Mouse (Mus musculus) kidney, embryonic 15.5 days (tissue): ENCODE measurements at regions not wholly inside any gene's neighbourhood (a gene's known extent, or its start where the extent isn't known, plus 50 kb on each side); places are given as distances from the start of the nearest gene placed in this dataset.

Experiments
- ATAC-seq: fragments of 200-750 bp; cut with Nextera tagmentation; replicated peaks from 2 replicates; pipeline ENCODE4 v1.8.0; 2017; ENCODE audit warnings: moderate TSS enrichment; ENCODE audit not compliant: low FRiP score
- H3K27ac ChIP-seq: fragments of 300-500 bp; sonication (generic); 2 replicates; pipeline ENCODE4 v1.5.1; 2015; ENCODE audit warnings: mild to moderate bottlenecking, inconsistent platforms
- H3K27me3 ChIP-seq: fragments of 300-500 bp; sonication (generic); 2 replicates; pipeline ENCODE4 v1.6.1; 2015; ENCODE audit warnings: inconsistent platforms
- H3K36me3 ChIP-seq: fragments of 300-500 bp; sonication (generic); 2 replicates; pipeline ENCODE4 v1.6.1; 2015; ENCODE audit warnings: inconsistent platforms
- H3K4me1 ChIP-seq: fragments of 300-500 bp; sonication (generic); 2 replicates; pipeline ENCODE4 v1.6.1; 2015; ENCODE audit warnings: inconsistent platforms
- H3K4me2 ChIP-seq: fragments of 300-500 bp; sonication (generic); 2 replicates; pipeline ENCODE4 v1.6.1; 2015; ENCODE audit warnings: moderate library complexity, mild to moderate bottlenecking, inconsistent platforms
- H3K4me3 ChIP-seq: fragments of 300-500 bp; sonication (generic); replicated peaks from 2 replicates; pipeline ENCODE4 v1.5.1; 2015; ENCODE audit warnings: mild to moderate bottlenecking, inconsistent platforms
- H3K9ac ChIP-seq: fragments of 300-500 bp; sonication (generic); 2 replicates; pipeline ENCODE4 v1.6.1; 2015; ENCODE audit warnings: mild to moderate bottlenecking, inconsistent platforms
- H3K9me3 ChIP-seq: fragments of 300-500 bp; sonication (generic); replicated peaks from 2 replicates; pipeline ENCODE4 v1.6.1; 2016; ENCODE audit warnings: inconsistent platforms
- WGBS: fragments of 180-500 bp; shearing (Covaris S2); methylation state at CpG from one replicate; pipeline ENCODE4 v1.1.7; 2015; ENCODE audit warnings: mixed read lengths; 5-methylcytosine and 5-hydroxymethylcytosine counted together

- Histone ChIP-seq H3K9ac (no peak overlapping the region), H3K36me3 (no peaks in the 10 kb centered on the region), H3K4me1 (no peaks in the 10 kb centered on the region), H3K4me3 (no peak overlapping the region), H3K27me3 (peaks cover 4% of the 10 kb centered on the region; the same call in 1 of the 2 replicates), H3K27ac (no peak overlapping the region), H3K9me3 (no peaks in the 10 kb centered on the region), H3K4me2 (no peak overlapping the region)
- no peak for ATAC-seq
- 81% methylated on average over 1 of the region's 1 CpGs for WGBS
Measured at GRCm38 (mm10) chr16:29934649-29935048, 129.5 kb upstream of the Hes1 start.

GRCm38 (mm10) chr16:29938700-29939099 lies 125.5 kb upstream of the Hes1 start:
- no peaks in the 10 kb centered on the region for H3K9me3 ChIP-seq
- H3K4me1 ChIP-seq, result 0 out of 2 replicates have a peak, but pooled peaks cover 6% of the 10 kb centered on the region
- peaks cover 9% of the 10 kb centered on the region for H3K27me3 ChIP-seq
- H3K36me3 ChIP-seq, result no peaks in the 10 kb centered on the region
- ATAC-seq, result no peak
- H3K4me2 ChIP-seq, result no peak overlapping the region
- H3K27ac ChIP-seq, result no peak overlapping the region
- no peak overlapping the region for H3K9ac ChIP-seq
- 91% methylated on average over 9 of the region's 9 CpGs for WGBS
- no peak overlapping the region for H3K4me3 ChIP-seq

DNA sequence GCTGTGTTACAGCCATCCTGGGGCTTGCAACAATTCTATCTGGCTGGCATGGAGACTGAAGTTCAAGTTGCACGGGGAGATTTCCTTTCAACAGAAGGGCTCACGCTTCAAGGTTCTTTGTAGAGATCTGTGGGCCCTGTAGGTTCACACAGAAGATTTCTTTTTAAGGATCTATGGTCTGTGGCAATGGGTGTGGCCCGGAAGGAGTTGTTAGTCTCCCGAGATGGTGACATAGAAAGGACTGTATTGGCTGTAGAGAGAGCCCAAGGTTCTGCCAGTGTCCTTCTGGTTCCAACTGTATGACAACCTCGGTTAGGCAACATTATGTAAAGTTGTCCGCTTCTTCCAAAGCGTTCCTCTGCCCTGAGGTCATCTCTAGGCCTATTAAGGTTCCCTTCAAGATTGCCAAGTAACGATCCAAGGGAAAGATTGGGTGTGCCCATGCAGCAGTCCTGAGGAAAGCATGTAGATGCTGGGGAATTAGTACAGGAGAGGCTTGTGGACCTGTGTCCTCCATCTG lies 124.8 kb upstream of the Hes1 start:
- 87% methylated on average over 8 of the region's 8 CpGs for WGBS
- H3K27me3 ChIP-seq, result peaks cover 9% of the 10 kb centered on the region
- no peak overlapping the region for H3K4me2 ChIP-seq
- H3K27ac ChIP-seq, result no peak overlapping the region
- no peak overlapping the region for H3K9ac ChIP-seq
- no peaks in the 10 kb centered on the region for H3K9me3 ChIP-seq
- no peak overlapping the region for H3K4me3 ChIP-seq
- H3K36me3 ChIP-seq, result no peaks in the 10 kb centered on the region
- ATAC-seq, result no peak
- peaks cover 12% of the 10 kb centered on the region for H3K4me1 ChIP-seq

DNA sequence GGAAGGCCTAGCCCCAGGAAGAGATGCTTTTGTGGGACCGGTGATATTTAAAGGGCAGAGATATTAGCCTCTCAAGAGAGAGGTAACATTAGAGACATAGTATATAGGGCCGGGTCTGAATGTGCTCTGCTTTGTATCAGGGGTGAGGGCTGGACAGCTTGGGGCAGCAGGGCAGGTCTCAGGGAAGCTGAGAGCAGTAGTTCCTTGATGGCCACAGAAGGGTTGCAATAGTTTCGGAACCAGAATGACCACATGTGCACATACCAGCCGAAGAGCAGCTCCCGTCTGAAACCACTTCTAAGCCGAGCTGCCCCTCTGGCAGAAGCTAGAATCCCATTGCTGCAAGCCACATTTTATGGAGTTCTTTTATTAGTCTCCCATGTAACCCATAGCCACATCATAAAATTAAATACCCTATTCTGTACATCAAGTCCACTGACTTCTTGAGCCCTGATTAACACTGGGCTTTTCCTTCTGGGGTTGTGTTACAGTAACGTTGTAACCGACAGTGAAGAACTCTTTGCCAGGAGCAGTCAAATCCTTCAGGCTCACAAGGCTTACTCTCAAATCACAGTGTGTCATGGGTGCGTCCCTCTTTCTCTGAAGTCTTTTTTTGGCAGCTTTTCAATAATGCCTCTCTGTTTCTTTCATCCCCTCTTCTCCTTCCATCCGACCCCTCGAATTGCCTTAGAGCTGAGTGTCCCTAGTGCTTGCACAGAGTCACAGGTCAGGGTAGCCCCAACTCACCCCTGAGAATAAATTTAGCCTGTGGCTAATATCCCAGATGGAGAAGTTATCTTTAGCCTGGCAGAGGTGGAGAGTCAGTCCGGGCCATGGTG lies 124.1 kb upstream of the Hes1 start:
- no peak overlapping the region for H3K4me2 ChIP-seq
- no peak for ATAC-seq
- H3K9me3 ChIP-seq, result no peaks in the 10 kb centered on the region
- WGBS, result 55% methylated on average over 12 of the region's 12 CpGs
- peaks cover 9% of the 10 kb centered on the region for H3K27me3 ChIP-seq
- no peak overlapping the region for H3K4me3 ChIP-seq
- H3K36me3 ChIP-seq, result no peaks in the 10 kb centered on the region
- no peak overlapping the region for H3K9ac ChIP-seq
- peaks cover 18% of the 10 kb centered on the region for H3K4me1 ChIP-seq
- H3K27ac ChIP-seq, result no peak overlapping the region

GRCm38 (mm10) chr16:29942111-29942510 lies 122.1 kb upstream of the Hes1 start:
- peaks cover 9% of the 10 kb centered on the region for H3K27me3 ChIP-seq
- H3K4me1 ChIP-seq, result peaks cover 38% of the 10 kb centered on the region
- H3K27ac ChIP-seq, result no peak overlapping the region
- H3K36me3 ChIP-seq, result no peaks in the 10 kb centered on the region
- no peaks in the 10 kb centered on the region for H3K9me3 ChIP-seq
- no peak for ATAC-seq
- WGBS, result 83% methylated on average over 7 of the region's 7 CpGs
- H3K4me2 ChIP-seq, result no peak overlapping the region
- no peak overlapping the region for H3K4me3 ChIP-seq
- no peak overlapping the region for H3K9ac ChIP-seq

DNA sequence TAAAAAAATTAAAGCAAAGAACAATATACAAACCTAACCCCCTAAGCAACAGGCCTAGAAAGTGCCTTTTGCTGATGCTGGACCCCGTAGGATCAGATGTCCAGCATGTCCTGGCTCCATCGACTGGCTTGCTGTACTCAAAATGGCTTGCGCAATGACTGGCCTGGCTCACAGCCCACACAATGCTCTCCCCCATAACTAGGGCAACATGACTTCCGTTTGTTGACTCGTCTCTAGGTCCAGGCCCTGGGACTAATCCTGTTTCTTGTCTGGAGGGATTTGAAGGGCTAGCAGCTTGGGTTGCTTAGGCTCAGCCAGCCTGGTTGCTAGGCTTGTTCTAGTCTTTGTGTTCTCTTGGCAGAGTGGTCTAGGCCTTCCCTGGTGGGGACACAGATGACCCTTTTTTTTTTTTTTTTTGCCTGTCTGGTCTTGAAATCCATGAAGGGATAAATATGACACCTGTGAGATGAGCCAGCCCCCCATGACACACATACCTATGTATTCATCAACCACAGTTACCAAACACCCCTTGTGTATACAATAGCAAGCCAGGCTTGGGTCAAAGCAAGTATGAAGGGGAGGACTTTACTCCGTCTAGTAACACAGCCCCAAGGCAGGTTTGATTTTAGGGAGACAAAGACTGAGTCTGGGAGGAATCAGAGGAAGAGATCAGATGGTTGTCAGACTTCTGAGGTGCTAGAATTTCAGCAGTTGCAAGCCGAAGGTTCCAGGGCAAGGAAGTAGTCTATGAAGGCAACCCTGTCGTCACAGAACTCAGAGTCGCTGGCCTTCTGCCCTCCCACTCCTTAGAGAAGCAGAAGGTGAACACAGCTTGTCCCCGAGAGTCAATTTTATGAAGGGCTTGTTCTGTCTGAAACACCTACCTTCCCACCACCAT lies 120.0 kb upstream of the Hes1 start:
- H3K4me3 ChIP-seq, result no peak overlapping the region
- no peaks in the 10 kb centered on the region for H3K36me3 ChIP-seq
- no peak overlapping the region for H3K27ac ChIP-seq
- no peak overlapping the region for H3K4me2 ChIP-seq
- WGBS, result 79% methylated on average over 10 of the region's 10 CpGs
- no peaks in the 10 kb centered on the region for H3K9me3 ChIP-seq
- peaks cover 44% of the 10 kb centered on the region for H3K4me1 ChIP-seq
- H3K9ac ChIP-seq, result no peak overlapping the region
- no peak for ATAC-seq
- peaks cover 17% of the 10 kb centered on the region for H3K27me3 ChIP-seq

- H3K4me1 ChIP-seq, result peaks cover 45% of the 10 kb centered on the region
- WGBS, result 63% methylated on average over 5 of the region's 5 CpGs
- no peak for ATAC-seq
- no peaks in the 10 kb centered on the region for H3K36me3 ChIP-seq
- peak overlapping the region; percentile 96 for H3K27ac ChIP-seq
- H3K27me3 ChIP-seq, result peaks cover 17% of the 10 kb centered on the region
- H3K4me2 ChIP-seq, result no peak overlapping the region
- H3K9ac ChIP-seq, result no peak overlapping the region
- H3K9me3 ChIP-seq, result no peaks in the 10 kb centered on the region
- no peak overlapping the region for H3K4me3 ChIP-seq
Measured at GRCm38 (mm10) chr16:29944966-29945365, 119.2 kb upstream of the Hes1 start.

DNA sequence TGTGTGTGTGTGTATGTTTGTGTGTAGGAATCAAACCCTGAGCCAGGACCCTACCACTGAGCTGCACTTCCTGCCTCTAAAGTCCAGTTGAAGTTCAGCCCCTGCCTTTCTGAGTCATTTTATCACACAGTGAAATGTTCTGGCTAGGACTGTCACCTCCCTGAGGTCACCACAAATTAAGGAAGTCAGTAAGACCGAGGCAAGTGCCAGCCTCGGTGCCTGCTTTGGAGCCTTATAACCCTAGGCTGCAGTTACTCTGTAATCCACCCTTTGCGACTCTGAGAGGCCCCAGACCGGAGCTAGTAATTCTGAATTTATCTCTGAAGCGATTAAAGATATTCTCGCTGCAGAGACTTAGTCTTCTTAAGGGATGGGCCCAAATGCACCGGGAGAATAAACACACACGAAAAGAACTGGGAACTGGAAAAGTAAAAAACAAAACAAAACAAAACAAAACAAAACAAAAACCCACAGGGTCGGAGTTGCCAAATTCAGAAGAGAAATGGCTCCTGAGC lies 118.8 kb upstream of the Hes1 start:
- H3K9me3 ChIP-seq, result no peaks in the 10 kb centered on the region
- peak overlapping the region; percentile 38 for H3K4me3 ChIP-seq
- no peaks in the 10 kb centered on the region for H3K36me3 ChIP-seq
- peak overlapping the region; percentile 54 for H3K9ac ChIP-seq
- peaks cover 45% of the 10 kb centered on the region for H3K4me1 ChIP-seq
- peak overlapping the region; percentile 96 for H3K27ac ChIP-seq
- ATAC-seq, result peak; percentile 37; the same call in 1 of the 2 replicates
- peaks cover 20% of the 10 kb centered on the region for H3K27me3 ChIP-seq
- peak overlapping the region; percentile 68 for H3K4me2 ChIP-seq
- 3% methylated on average over 9 of the region's 9 CpGs for WGBS

- H3K4me2 ChIP-seq, result peak overlapping the region; percentile 68
- no peaks in the 10 kb centered on the region for H3K9me3 ChIP-seq
- peak; percentile 93 for ATAC-seq
- WGBS, result 2% methylated on average over 39 of the region's 39 CpGs
- peak overlapping the region; percentile 54 for H3K9ac ChIP-seq
- H3K27me3 ChIP-seq, result peaks cover 16% of the 10 kb centered on the region
- peak overlapping the region; percentile 38 for H3K4me3 ChIP-seq
- H3K4me1 ChIP-seq, result peaks cover 44% of the 10 kb centered on the region
- H3K36me3 ChIP-seq, result no peaks in the 10 kb centered on the region
- peak overlapping the region; percentile 96 for H3K27ac ChIP-seq
Measured at GRCm38 (mm10) chr16:29945891-29946598, 118.1 kb upstream of the Hes1 start.

DNA sequence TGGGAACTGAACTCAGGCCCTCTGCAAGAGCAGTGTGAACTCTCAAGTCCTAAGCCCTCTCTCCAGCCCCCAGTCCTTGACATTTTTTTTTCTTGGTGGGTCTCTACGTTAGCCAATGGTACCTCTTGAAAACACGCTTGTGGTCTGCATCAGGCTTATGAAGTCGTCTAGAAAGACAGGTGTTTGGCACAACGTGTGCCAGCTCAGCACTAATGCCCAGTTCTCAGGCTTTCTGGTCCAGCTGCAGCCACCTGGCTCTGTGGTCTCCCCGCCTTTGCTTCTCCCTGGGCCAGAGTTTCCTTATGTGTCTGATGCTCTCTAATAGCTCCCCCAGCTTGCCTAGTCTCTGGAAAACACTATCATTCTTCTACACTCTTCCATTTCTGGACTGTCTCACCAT lies 117.2 kb upstream of the Hes1 start:
- no peak overlapping the region for H3K4me2 ChIP-seq
- ATAC-seq, result no peak
- peaks cover 22% of the 10 kb centered on the region for H3K27me3 ChIP-seq
- H3K4me1 ChIP-seq, result peaks cover 44% of the 10 kb centered on the region
- no peak overlapping the region for H3K4me3 ChIP-seq
- peak overlapping the region; percentile 96 for H3K27ac ChIP-seq
- no peaks in the 10 kb centered on the region for H3K36me3 ChIP-seq
- H3K9ac ChIP-seq, result no peak overlapping the region
- H3K9me3 ChIP-seq, result no peaks in the 10 kb centered on the region
- WGBS, result 77% methylated on average over 5 of the region's 5 CpGs

DNA sequence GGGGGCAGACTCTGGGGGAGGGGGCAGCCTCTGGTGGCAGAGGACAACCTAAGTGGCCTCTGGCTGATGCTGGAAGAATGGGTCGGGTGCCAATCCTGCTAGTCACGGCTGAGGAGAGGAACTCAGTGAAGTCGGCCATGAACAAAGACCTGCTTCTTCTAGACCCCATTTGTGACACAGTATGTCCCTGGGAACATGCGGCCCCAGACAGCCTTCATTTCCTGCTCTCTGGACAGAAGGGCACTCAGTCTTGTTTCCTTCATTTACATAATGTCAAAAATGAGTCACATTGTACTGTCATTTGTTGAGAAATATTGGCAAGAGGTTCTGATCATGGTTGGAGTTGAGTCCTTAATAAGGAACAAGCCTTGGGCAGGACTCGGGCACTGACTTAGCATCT lies 116.5 kb upstream of the Hes1 start:
- peaks cover 22% of the 10 kb centered on the region for H3K27me3 ChIP-seq
- no peak for ATAC-seq
- no peaks in the 10 kb centered on the region for H3K9me3 ChIP-seq
- peak overlapping the region; percentile 13; the same call in 1 of the 2 replicates for H3K27ac ChIP-seq
- 66% methylated on average over 5 of the region's 5 CpGs for WGBS
- no peak overlapping the region for H3K4me3 ChIP-seq
- H3K36me3 ChIP-seq, result no peaks in the 10 kb centered on the region
- H3K9ac ChIP-seq, result no peak overlapping the region
- peaks cover 44% of the 10 kb centered on the region for H3K4me1 ChIP-seq
- H3K4me2 ChIP-seq, result no peak overlapping the region
